Mouse (Mus musculus) kidney, adult 2 months (tissue): ENCODE results near the gene Slc38a10.

Experiments used
- CTCF ChIP-seq: fragments of 200-500 bp; conservative IDR thresholded peaks from 2 replicates; pipeline ENCODE4 v1.5.1; 2011; ENCODE audit warnings: low read depth, mild to moderate bottlenecking, control low read depth, low read length, moderate library complexity, mixed read lengths; ENCODE audit not compliant: insufficient read depth, insufficient read length
- POLR2A ChIP-seq: fragments of 200-500 bp; IDR thresholded peaks from one replicate; pipeline ENCODE4 v1.6.1; 2011; ENCODE audit warnings: low read depth, low read length, control low read depth

DNA sequence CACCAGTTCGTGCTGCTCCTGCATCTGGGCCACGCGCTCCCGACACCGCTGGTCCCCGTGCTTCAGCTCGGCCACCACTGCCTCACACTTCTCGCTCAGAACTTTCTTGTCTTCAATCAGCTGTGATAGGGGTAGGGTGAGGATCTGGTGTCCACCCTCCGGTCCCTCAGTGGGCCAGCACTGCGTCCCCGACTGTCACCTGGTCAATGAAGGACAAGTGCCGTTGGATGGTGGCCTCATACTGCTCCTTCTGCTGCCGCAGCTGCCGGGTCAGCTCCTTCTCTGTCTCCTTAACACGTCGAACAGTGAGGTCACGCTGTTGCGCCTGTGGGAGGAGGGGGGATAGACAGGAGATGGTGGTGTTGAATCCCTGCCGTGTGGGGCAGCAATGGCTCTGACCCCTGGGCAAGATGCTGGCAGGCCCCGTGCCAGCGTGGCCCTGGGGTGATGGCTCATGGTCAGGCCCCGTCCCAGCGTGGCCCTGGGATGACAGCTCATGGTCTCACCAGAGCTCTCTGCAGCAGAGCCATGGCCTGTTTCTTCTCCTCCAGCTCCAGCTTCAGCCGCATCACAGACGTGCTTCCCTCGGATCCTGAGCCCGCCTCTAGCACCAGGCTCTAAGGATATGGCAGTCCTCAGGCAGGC, 80.7 kb downstream of the Slc38a10 start:
- TF ChIP-seq CTCF, result no peak
- no peak for TF ChIP-seq POLR2A
